Mouse (Mus musculus): ENCODE measurements around the gene Car9. TPM values are rescaled to one million over a fixed set of nuclear protein-coding genes. Genes with fewer than 3 reads are reported as not detected.

Car9 gene
- total RNA-seq, 2 experiments from 2014 or later: 2.2 to 2.7 TPM

DNA sequence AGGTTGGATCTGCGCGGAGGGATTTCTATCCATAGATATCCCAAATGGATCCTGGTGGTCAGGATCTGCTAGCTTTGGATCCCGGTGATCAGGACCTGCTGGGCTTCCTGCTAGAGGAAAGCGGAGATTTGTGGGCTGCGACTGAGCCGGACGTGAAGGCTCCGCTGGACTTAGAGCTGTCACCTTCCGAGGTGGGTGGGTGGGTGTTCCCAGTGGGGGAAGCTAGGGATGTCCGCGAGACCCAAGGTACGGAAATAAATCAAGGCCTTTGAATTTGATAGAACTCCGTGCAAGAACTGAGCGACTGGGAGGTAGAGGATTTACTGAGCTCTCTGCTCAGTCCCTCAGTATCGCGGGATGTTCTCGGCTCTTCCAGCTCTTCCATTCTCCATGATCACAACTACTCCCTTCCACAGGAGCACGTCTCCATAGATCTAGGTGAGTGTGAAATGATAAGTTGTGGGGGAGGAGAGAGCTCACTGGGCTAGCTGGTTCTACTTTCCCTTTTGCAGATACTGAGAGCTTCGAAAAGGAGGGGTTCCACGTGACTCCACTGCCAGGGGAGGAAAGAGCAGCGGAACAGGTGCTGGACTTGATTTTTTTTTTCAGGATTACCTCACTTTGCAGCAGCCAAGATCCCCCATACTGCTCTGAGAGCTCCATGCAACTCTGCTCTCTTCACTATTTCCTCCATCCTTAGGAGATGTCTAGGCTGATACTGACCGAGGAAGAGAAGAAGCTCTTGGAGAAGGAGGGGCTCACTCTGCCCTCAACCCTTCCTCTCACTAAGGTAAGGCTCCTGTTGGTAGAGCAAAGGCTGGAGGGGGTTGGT is 56.2 kb downstream of the Car9 start:
- DNase-seq: no peak

Other genes with a start within 250 kb of the Car9 start
- gene Atp8b5, start 239.8 kb upstream of the Car9 start, total RNA-seq (2021): not detected
- 10 to 100 TPM; 22.1 to 24.2 TPM for gene Rusc2, start 125.0 kb upstream of the Car9 start, total RNA-seq (2021)
- gene Fam166b, start 77.8 kb upstream of the Car9 start, total RNA-seq (2021): not detected
- 10 to 100 TPM; 41.7 to 47.2 TPM for gene Tesk1, start 65.0 kb upstream of the Car9 start, total RNA-seq (2021)
- not detected for gene Cd72, start 52.3 kb upstream of the Car9 start, total RNA-seq (2021)
- not detected for gene Sit1, start 23.2 kb upstream of the Car9 start, total RNA-seq (2021)
- gene Ccdc107, start 14.1 kb upstream of the Car9 start, total RNA-seq (2021): 10 to 100 TPM; 21.9 to 26.8 TPM
- gene Arhgef39, start 7.3 kb upstream of the Car9 start, total RNA-seq (2021): under 1 TPM in 1 of 2 experiments, not detected in 1; 0.69 TPM
- over 10,000 TPM in 1 of 2 experiments, 1,000 to 10,000 TPM in 1; 8,936 to 14,319 TPM for gene Tpm2, start 16.8 kb downstream of the Car9 start, total RNA-seq (2021)
- gene Creb3, start 55.4 kb downstream of the Car9 start, total RNA-seq (2021): 10 to 100 TPM; 34.9 to 41.8 TPM
- gene Tln1, start 55.7 kb downstream of the Car9 start, total RNA-seq (2021): 10 to 100 TPM; 56.2 to 79.8 TPM
- 10 to 100 TPM; 21.1 to 22.5 TPM for gene Rgp1, start 71.7 kb downstream of the Car9 start, total RNA-seq (2021)
- 1 to 10 TPM; 5.5 to 6.1 TPM for gene Gba2, start 71.9 kb downstream of the Car9 start, total RNA-seq (2021)
- gene Msmp, start 77.5 kb downstream of the Car9 start, total RNA-seq (2021): under 1 TPM in 1 of 2 experiments, not detected in 1; 0.64 TPM
- gene Npr2, start 125.0 kb downstream of the Car9 start, total RNA-seq (2021): 10 to 100 TPM; 32.5 to 36.6 TPM
- under 1 TPM in 1 of 2 experiments, not detected in 1; 0.33 TPM for gene Spag8, start 146.6 kb downstream of the Car9 start, total RNA-seq (2021)
- gene Hint2, start 149.5 kb downstream of the Car9 start, total RNA-seq (2021): 10 to 100 TPM; 37.5 to 39.6 TPM
- 10 to 100 TPM; 10.7 to 12.1 TPM for gene Tmem8b, start 162.0 kb downstream of the Car9 start, total RNA-seq (2021)
- gene Fam221b, start 162.2 kb downstream of the Car9 start, total RNA-seq (2021): under 1 TPM in 1 of 2 experiments, not detected in 1; 0.13 TPM
- gene Olfr70, start 193.8 kb downstream of the Car9 start, total RNA-seq (2021): not detected
- not detected for gene Olfr71, start 203.3 kb downstream of the Car9 start, total RNA-seq (2021)
- 1 to 10 TPM; 1.4 to 2.3 TPM for gene Hrct1, start 220.2 kb downstream of the Car9 start, total RNA-seq (2021)
- 1 to 10 TPM; 1.3 to 1.5 TPM for gene Spaar, start 223.1 kb downstream of the Car9 start, total RNA-seq (2021)